Mouse (Mus musculus) limb, embryonic 15.5 days (tissue): ENCODE data around the gene Pitpna. TPM values are rescaled to one million over a fixed set of nuclear protein-coding genes. Genes with fewer than 3 reads are reported as not detected.

Experiments used
- ATAC-seq: fragments of 200-750 bp; cut with Nextera tagmentation; 2 replicates; pipeline ENCODE4 v1.8.0; 2017; ENCODE audit warnings: low read depth, moderate TSS enrichment; ENCODE audit not compliant: insufficient number of reproducible peaks, low FRiP score, low TSS enrichment
- H3K27ac ChIP-seq: fragments of 300-500 bp; sonication (generic); 2 replicates; pipeline ENCODE4 v1.5.1; 2015; ENCODE audit warnings: moderate library complexity, mild to moderate bottlenecking, inconsistent platforms
- H3K27me3 ChIP-seq: fragments of 300-500 bp; sonication (generic); 2 replicates; pipeline ENCODE4 v1.6.1; 2015; ENCODE audit warnings: inconsistent platforms
- H3K36me3 ChIP-seq: fragments of 300-500 bp; sonication (generic); 2 replicates; pipeline ENCODE4 v1.6.1; 2015; ENCODE audit warnings: inconsistent platforms
- H3K4me1 ChIP-seq: fragments of 300-500 bp; sonication (generic); 2 replicates; pipeline ENCODE4 v1.6.1; 2015; ENCODE audit warnings: inconsistent platforms
- H3K4me2 ChIP-seq: fragments of 300-500 bp; sonication (generic); 2 replicates; pipeline ENCODE4 v1.6.1; 2015; ENCODE audit warnings: mild to moderate bottlenecking, inconsistent platforms
- H3K4me3 ChIP-seq: fragments of 300-500 bp; sonication (generic); 2 replicates; pipeline ENCODE4 v1.5.1; 2015; ENCODE audit warnings: mild to moderate bottlenecking, inconsistent platforms
- H3K9ac ChIP-seq: fragments of 300-500 bp; sonication (generic); 2 replicates; pipeline ENCODE4 v1.6.1; 2015; ENCODE audit warnings: inconsistent platforms
- H3K9me3 ChIP-seq: fragments of 300-500 bp; sonication (generic); 2 replicates; pipeline ENCODE4 v1.6.1; 2016; ENCODE audit warnings: inconsistent platforms
- WGBS: fragments of 180-500 bp; shearing (Covaris S2); methylation state at CpG from one replicate; pipeline ENCODE4 v1.1.7; 2015; 5-methylcytosine and 5-hydroxymethylcytosine counted together
- polyA plus RNA-seq: library from polyadenylated mRNA; unstranded; fragments of >200 nt; fragmentation: Nextera tagmentation; extraction: Ambion mirVana; gene quantifications from 2 replicates; pipeline ENCODE4 v1.2.1, GENCODE M21; 2015

Gene Pitpna
- polyA plus RNA-seq, 1 experiment from 2014 or later: 65.4 TPM

GRCm38 (mm10) chr11:75656621-75657590, 69.0 kb downstream of the Pitpna start:
- peak overlapping the region; percentile 78 for H3K4me3 ChIP-seq
- H3K27ac ChIP-seq: peak overlapping the region; percentile 89
- peaks cover 12% of the 10 kb centered on the region; the same call in 1 of the 2 replicates for H3K27me3 ChIP-seq
- no peaks in the 10 kb centered on the region for H3K9me3 ChIP-seq
- ATAC-seq: no peak
- peak overlapping the region; percentile 76 for H3K9ac ChIP-seq
- peak overlapping the region; percentile 76 for H3K4me2 ChIP-seq
- H3K4me1 ChIP-seq: peaks cover 56% of the 10 kb centered on the region
- peaks cover 39% of the 10 kb centered on the region for H3K36me3 ChIP-seq
- 62% methylated on average over 18 of the region's 20 CpGs for WGBS

- no peak overlapping the region for H3K4me2 ChIP-seq
- H3K9me3 ChIP-seq: no peaks in the 10 kb centered on the region
- no peak overlapping the region for H3K9ac ChIP-seq
- 0 out of 2 replicates have a peak, but pooled peaks cover 5% of the 10 kb centered on the region for H3K27me3 ChIP-seq
- H3K27ac ChIP-seq: no peak overlapping the region
- no peak for ATAC-seq
- H3K4me1 ChIP-seq: peaks cover 47% of the 10 kb centered on the region
- peaks cover 48% of the 10 kb centered on the region for H3K36me3 ChIP-seq
- H3K4me3 ChIP-seq: no peak overlapping the region
Measured at GRCm38 (mm10) chr11:75657841-75658240, 69.9 kb downstream of the Pitpna start.

GRCm38 (mm10) chr11:75658311-75658710, 70.4 kb downstream of the Pitpna start:
- no peak overlapping the region for H3K27ac ChIP-seq
- peaks cover 43% of the 10 kb centered on the region for H3K4me1 ChIP-seq
- no peak overlapping the region for H3K4me2 ChIP-seq
- no peak overlapping the region for H3K4me3 ChIP-seq
- no peak overlapping the region for H3K9ac ChIP-seq
- no peaks in the 10 kb centered on the region for H3K9me3 ChIP-seq
- peaks cover 53% of the 10 kb centered on the region for H3K36me3 ChIP-seq
- 87% methylated on average over 13 of the region's 13 CpGs for WGBS
- ATAC-seq: no peak
- H3K27me3 ChIP-seq: 0 out of 2 replicates have a peak, but pooled peaks cover 2% of the 10 kb centered on the region

- Histone ChIP-seq H3K27me3 (no peaks in the 10 kb centered on the region), H3K4me2 (no peak overlapping the region), H3K36me3 (peaks cover 60% of the 10 kb centered on the region), H3K9me3 (no peaks in the 10 kb centered on the region), H3K4me1 (peaks cover 35% of the 10 kb centered on the region), H3K27ac (no peak overlapping the region), H3K4me3 (no peak overlapping the region), H3K9ac (no peak overlapping the region)
- ATAC-seq: no peak
- 70% methylated on average over 14 of the region's 14 CpGs for WGBS
Measured at GRCm38 (mm10) chr11:75658996-75659750, 71.3 kb downstream of the Pitpna start.

- WGBS: 88% methylated on average over 12 of the region's 12 CpGs
- H3K36me3 ChIP-seq: peaks cover 66% of the 10 kb centered on the region
- H3K9ac ChIP-seq: no peak overlapping the region
- no peak for ATAC-seq
- H3K9me3 ChIP-seq: no peaks in the 10 kb centered on the region
- no peaks in the 10 kb centered on the region for H3K27me3 ChIP-seq
- H3K4me3 ChIP-seq: no peak overlapping the region
- peaks cover 25% of the 10 kb centered on the region for H3K4me1 ChIP-seq
- no peak overlapping the region for H3K4me2 ChIP-seq
- no peak overlapping the region for H3K27ac ChIP-seq
Measured at GRCm38 (mm10) chr11:75660081-75660590, 72.2 kb downstream of the Pitpna start.

- WGBS: 88% methylated on average over 21 of the region's 21 CpGs
Measured at GRCm38 (mm10) chr11:75660941-75661800, 73.3 kb downstream of the Pitpna start.

GRCm38 (mm10) chr11:75662131-75662530, 74.2 kb downstream of the Pitpna start:
- Histone ChIP-seq H3K4me3 (no peak overlapping the region), H3K36me3 (peaks cover 86% of the 10 kb centered on the region)
- no peak for ATAC-seq

More at GRCm38 (mm10) chr11:75660941-75661800, 73.3 kb downstream of the Pitpna start:
- ATAC-seq: no peak
- H3K9ac ChIP-seq: no peak overlapping the region
- H3K4me3 ChIP-seq: no peak overlapping the region
- H3K4me2 ChIP-seq: no peak overlapping the region
- peaks cover 19% of the 10 kb centered on the region for H3K4me1 ChIP-seq
- H3K9me3 ChIP-seq: no peaks in the 10 kb centered on the region
- H3K36me3 ChIP-seq: peaks cover 76% of the 10 kb centered on the region
- no peaks in the 10 kb centered on the region for H3K27me3 ChIP-seq
- no peak overlapping the region for H3K27ac ChIP-seq

GRCm38 (mm10) chr11:75666296-75666695, 78.4 kb downstream of the Pitpna start:
- no peaks in the 10 kb centered on the region for H3K4me1 ChIP-seq
- WGBS: 90% methylated on average over 6 of the region's 6 CpGs
- peaks cover 94% of the 10 kb centered on the region for H3K36me3 ChIP-seq
- no peaks in the 10 kb centered on the region for H3K9me3 ChIP-seq
- no peak for ATAC-seq
- H3K27ac ChIP-seq: no peak overlapping the region
- no peaks in the 10 kb centered on the region for H3K27me3 ChIP-seq
- no peak overlapping the region for H3K9ac ChIP-seq
- H3K4me2 ChIP-seq: no peak overlapping the region
- no peak overlapping the region for H3K4me3 ChIP-seq

More at GRCm38 (mm10) chr11:75662131-75662530, 74.2 kb downstream of the Pitpna start:
- Histone ChIP-seq H3K9me3 (no peaks in the 10 kb centered on the region), H3K4me1 (peaks cover 9% of the 10 kb centered on the region; the same call in 1 of the 2 replicates), H3K27me3 (no peaks in the 10 kb centered on the region), H3K4me2 (no peak overlapping the region), H3K9ac (no peak overlapping the region), H3K27ac (no peak overlapping the region)
- 86% methylated on average over 7 of the region's 7 CpGs for WGBS

- Histone ChIP-seq H3K4me1 (no peaks in the 10 kb centered on the region), H3K27ac (no peak overlapping the region), H3K9ac (no peak overlapping the region), H3K27me3 (no peaks in the 10 kb centered on the region), H3K4me2 (no peak overlapping the region), H3K4me3 (no peak overlapping the region), H3K36me3 (peaks cover 94% of the 10 kb centered on the region), H3K9me3 (no peaks in the 10 kb centered on the region)
- ATAC-seq: no peak
- 85% methylated on average over 3 of the region's 3 CpGs for WGBS
Measured at GRCm38 (mm10) chr11:75668621-75669020, 80.7 kb downstream of the Pitpna start.

GRCm38 (mm10) chr11:75669176-75669852, 81.4 kb downstream of the Pitpna start:
- H3K9ac ChIP-seq: no peak overlapping the region
- 88% methylated on average over 11 of the region's 11 CpGs for WGBS

GRCm38 (mm10) chr11:75669853-75670200, 81.9 kb downstream of the Pitpna start:
- ATAC-seq: no peak
- no peaks in the 10 kb centered on the region for H3K4me1 ChIP-seq
- WGBS: 90% methylated on average over 12 of the region's 12 CpGs

More at GRCm38 (mm10) chr11:75669176-75669852, 81.4 kb downstream of the Pitpna start:
- H3K4me2 ChIP-seq: no peak overlapping the region
- no peak overlapping the region for H3K27ac ChIP-seq
- H3K9me3 ChIP-seq: no peaks in the 10 kb centered on the region
- H3K36me3 ChIP-seq: peaks cover 93% of the 10 kb centered on the region
- no peak for ATAC-seq
- H3K4me1 ChIP-seq: no peaks in the 10 kb centered on the region
- H3K27me3 ChIP-seq: no peaks in the 10 kb centered on the region
- no peak overlapping the region for H3K4me3 ChIP-seq

More at GRCm38 (mm10) chr11:75669853-75670200, 81.9 kb downstream of the Pitpna start:
- no peak overlapping the region for H3K4me3 ChIP-seq
- no peaks in the 10 kb centered on the region for H3K9me3 ChIP-seq
- no peaks in the 10 kb centered on the region for H3K27me3 ChIP-seq
- H3K4me2 ChIP-seq: no peak overlapping the region
- H3K27ac ChIP-seq: no peak overlapping the region
- H3K9ac ChIP-seq: no peak overlapping the region
- H3K36me3 ChIP-seq: peaks cover 90% of the 10 kb centered on the region
